Mouse (Mus musculus) ovary, adult 18-20 months (tissue): ENCODE measurements around the gene Plppr4.

Experiments
- DNase-seq: peaks from one replicate; pipeline ENCODE4 v3.0.0; 2022; ENCODE audit warnings: low spot score, mixed read lengths

Gene Plppr4

GRCm38 (mm10) chr3:117294308-117294925 is 66.3 kb downstream of the Plppr4 start:
- DNase-seq, result no peak
